Mouse (Mus musculus) liver, adult 2 months (tissue): ENCODE data around the gene Eva1b.

Experiments
- CTCF ChIP-seq: fragments of 200-500 bp; IDR thresholded peaks from 2 replicates; pipeline ENCODE4 v1.5.1; 2011; ENCODE audit warnings: low read depth, low read length, control low read depth
- POLR2A ChIP-seq: fragments of 200-500 bp; IDR thresholded peaks from 2 replicates; pipeline ENCODE4 v1.6.1; 2011; ENCODE audit warnings: low read length, control low read depth; ENCODE audit not compliant: insufficient read depth; ENCODE audit errors: extremely low read depth

GRCm38 (mm10) chr4:126160981-126161380, 13.4 kb downstream of the Eva1b start:
- TF ChIP-seq CTCF (no peak), POLR2A (no peak)
